Mouse (Mus musculus) neutrophil, adult 5-6 weeks (primary cell): ENCODE data around the gene Mrpl40. TPM values are rescaled to one million over a fixed set of nuclear protein-coding genes. Genes with fewer than 3 reads are reported as not detected.

Experiments used
- ATAC-seq: fragments of 151-379, 151-347 bp; 2 replicates; pipeline ENCODE4 v1.8.0; 2017; ENCODE audit warnings: mild to moderate bottlenecking, moderate TSS enrichment; ENCODE audit not compliant: insufficient number of reproducible peaks, poor library complexity, low FRiP score, severe bottlenecking; ENCODE audit errors: extremely low read depth
- total RNA-seq: library from RNA; stranded (forward); fragments of 200-1000 nt; gene quantifications from 2 replicates; pipeline ENCODE4 v1.2.3, GENCODE M21; 2017

The Mrpl40 gene
- total RNA-seq, 1 experiment from 2014 or later, result 34.1 TPM

GRCm38 (mm10) chr16:18836073-18836467 lies 40.6 kb downstream of the Mrpl40 start:
- no peak for ATAC-seq

DNA sequence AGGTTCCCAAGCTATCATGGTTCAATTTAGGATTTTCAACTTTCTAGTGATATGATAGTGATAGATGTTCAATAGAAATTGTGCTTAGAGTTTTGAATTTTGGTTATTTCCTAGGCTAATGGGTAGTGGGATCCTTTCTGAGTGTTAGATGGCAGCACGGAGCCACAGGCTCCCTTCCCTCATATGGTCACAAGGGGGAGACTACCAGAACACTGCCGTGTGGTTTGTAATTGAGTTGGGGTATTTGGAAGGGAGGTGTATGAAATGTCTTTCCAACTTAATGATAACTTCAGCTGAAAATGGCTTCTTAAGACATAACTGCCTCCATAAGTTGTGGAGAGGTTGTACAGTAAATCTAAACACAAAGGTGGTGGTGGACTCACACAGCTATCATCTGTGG lies 43.2 kb downstream of the Mrpl40 start:
- ATAC-seq, result no peak

DNA sequence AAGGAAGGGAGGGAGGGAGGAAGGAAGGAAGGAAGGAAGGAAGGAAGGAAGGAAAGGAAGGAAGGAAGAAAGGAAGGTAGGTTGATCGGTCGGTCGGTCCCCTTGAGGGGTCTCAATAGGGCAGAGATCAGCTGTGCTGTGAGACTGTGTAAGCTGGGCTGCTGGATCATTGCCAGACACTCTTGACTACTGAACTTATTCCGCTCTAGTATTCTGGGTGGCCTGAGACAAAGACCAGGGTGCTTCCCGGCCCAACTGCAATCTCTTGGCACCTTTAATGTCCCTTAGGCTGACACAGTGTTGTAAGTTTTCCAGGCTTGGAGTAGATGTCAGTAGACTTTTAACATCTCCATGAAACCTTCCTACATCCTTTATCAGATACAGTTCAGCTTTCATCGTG lies 47.6 kb downstream of the Mrpl40 start:
- no peak for ATAC-seq

DNA sequence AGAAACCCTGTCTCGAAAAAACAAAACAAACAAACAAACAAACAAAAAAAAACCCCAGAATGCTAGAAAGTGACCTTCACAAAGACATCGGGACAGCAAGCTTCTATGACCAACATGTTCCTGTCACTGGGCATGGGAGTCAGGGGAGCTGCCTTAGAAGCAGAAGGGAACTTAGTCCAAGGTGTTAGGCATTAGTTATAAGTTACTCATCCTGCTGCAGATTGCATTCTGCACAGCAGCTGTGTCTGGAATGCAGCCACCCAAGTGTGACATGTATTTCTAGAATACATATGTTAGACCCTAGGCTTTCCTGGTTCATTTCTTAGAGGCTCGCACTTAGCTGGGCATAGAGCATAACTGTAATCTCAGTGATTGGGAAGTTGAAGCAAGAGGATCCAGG lies 48.0 kb downstream of the Mrpl40 start:
- ATAC-seq, result no peak

GRCm38 (mm10) chr16:18822925-18823324 lies 53.7 kb downstream of the Mrpl40 start:
- no peak for ATAC-seq

- ATAC-seq, result no peak
Observed at GRCm38 (mm10) chr16:18822356-18822755, 54.3 kb downstream of the Mrpl40 start.

Other genes with a start within 250 kb of the Mrpl40 start
- 2.2 and 3.6 TPM in 2 replicates for gene Sept5, start 246.9 kb downstream of the Mrpl40 start, total RNA-seq
- not detected in 2 replicates for gene Cldn5, start 100.0 kb downstream of the Mrpl40 start, total RNA-seq
- gene Ufd1, start 65.1 kb downstream of the Mrpl40 start, total RNA-seq, result 96.0 and 103 TPM in 2 replicates
- 4.7 and 5.2 TPM in 2 replicates for gene Cdc45, start 64.9 kb downstream of the Mrpl40 start, total RNA-seq
- gene 2510002D24Rik, start 40.3 kb downstream of the Mrpl40 start, total RNA-seq, result 41.2 and 58.1 TPM in 2 replicates
- gene Gm28539, start 40.3 kb downstream of the Mrpl40 start, total RNA-seq, result 0.23 TPM in 1 of 2 replicates, not detected in the other
- gene Hira, start 175 bp upstream of the Mrpl40 start, total RNA-seq, result 34.8 and 35.5 TPM in 2 replicates